Mouse (Mus musculus): ENCODE measurements at regions not wholly inside any gene's neighbourhood (a gene's known extent, or its start where the extent isn't known, plus 50 kb on each side); places are given as distances from the start of the nearest gene placed in this dataset.

- TF ChIP-seq CTCF (IDR thresholded peaks at IDR 0.05; ENCODE audit: borderline replicate concordance, insufficient read depth, low read length) (no peak), POLR2A (IDR thresholded peaks at IDR 0.05; ENCODE audit: low read depth, low read length) (no peak)
These were observed 51.8 kb upstream of the Tenm3 start for GRCm38 (mm10) chr8:48895586-48895985.
